Mouse (Mus musculus): ENCODE results near the gene Nars2.
A peak's percentile ranks its signal among the peaks of the same experiment; 100 is the strongest.

Nars2 gene

GRCm38 (mm10) chr7:97072061-97072460 is 120.8 kb downstream of the Nars2 start:
- DNase-seq (ENCODE audit: low spot score in 2 of 2), result no peak

- no peak for DNase-seq (ENCODE audit: low spot score in 2 of 2)
Observed at GRCm38 (mm10) chr7:97074974-97075373, 123.7 kb downstream of the Nars2 start.

GRCm38 (mm10) chr7:97076977-97077376 is 125.7 kb downstream of the Nars2 start:
- no peak for DNase-seq (ENCODE audit: low spot score in 2 of 2)

- no peak for DNase-seq (ENCODE audit: low spot score in 2 of 2)
Observed at GRCm38 (mm10) chr7:97078685-97079084, 127.4 kb downstream of the Nars2 start.

GRCm38 (mm10) chr7:97079145-97079544 is 127.8 kb downstream of the Nars2 start:
- peak in 1 of 2 experiments; percentile 20 for DNase-seq (ENCODE audit: low spot score in 2 of 2)

GRCm38 (mm10) chr7:97079651-97080365 is 128.5 kb downstream of the Nars2 start:
- DNase-seq (ENCODE audit: low spot score in 2 of 2), result no peak

GRCm38 (mm10) chr7:97080621-97081241 is 129.4 kb downstream of the Nars2 start:
- no peak for DNase-seq (ENCODE audit: low spot score in 2 of 2)

GRCm38 (mm10) chr7:97081242-97081958 is 130.1 kb downstream of the Nars2 start, which contains the start of gene Gab2:
TSS of gene Gab2 (plus strand) at chr7:97081586.
- DNase-seq (ENCODE audit: low spot score in 2 of 2), result peak; percentile 50 to 70

- no peak for DNase-seq (ENCODE audit: low spot score in 2 of 2)
Observed at GRCm38 (mm10) chr7:97081959-97082218, 130.6 kb downstream of the Nars2 start.

- peak; percentile 26 to 40 for DNase-seq (ENCODE audit: low spot score in 2 of 2)
Observed at GRCm38 (mm10) chr7:97082219-97083101, 131.2 kb downstream of the Nars2 start.

GRCm38 (mm10) chr7:97083579-97083978 is 132.3 kb downstream of the Nars2 start:
- no peak for DNase-seq (ENCODE audit: low spot score in 2 of 2)

- DNase-seq (ENCODE audit: low spot score in 2 of 2), result no peak
Observed at GRCm38 (mm10) chr7:97084181-97084580, 132.9 kb downstream of the Nars2 start.

GRCm38 (mm10) chr7:97085291-97085690 is 134.0 kb downstream of the Nars2 start:
- DNase-seq (ENCODE audit: low spot score in 2 of 2), result no peak

- no peak for DNase-seq (ENCODE audit: low spot score in 2 of 2)
Observed at GRCm38 (mm10) chr7:97094241-97094640, 142.9 kb downstream of the Nars2 start.

GRCm38 (mm10) chr7:97108119-97108518 is 156.8 kb downstream of the Nars2 start:
- no peak for DNase-seq (ENCODE audit: low spot score in 2 of 2)

Data from frontal cortex, postnatal 10 days (tissue).